Mouse (Mus musculus) MEL (cell line): ENCODE measurements at regions not wholly inside any gene's neighbourhood (a gene's known extent, or its start where the extent isn't known, plus 50 kb on each side); places are given as distances from the start of the nearest gene placed in this dataset.
"Not testable (repeated sequence)": the region's sequence is repeated elsewhere in the genome, so short reads cannot be mapped to it uniquely, and the experiment has no call there.

Experiments used
- DNase-seq: peaks from one replicate; pipeline ENCODE4 v3.0.0; 2011; ENCODE audit warnings: low read depth, low spot score
- H3K27ac ChIP-seq: 2 replicates; pipeline ENCODE4 v1.5.1; 2012; ENCODE audit warnings: low read depth, mild to moderate bottlenecking, control low read depth, low read length, moderate library complexity; ENCODE audit not compliant: control insufficient read depth
- H3K27me3 ChIP-seq, 2 experiments: fragments of 150-350 bp in 1 of 2; sonication (generic) in 1 of 2; 2 replicates each; pipeline ENCODE4 v1.6.1; 2012; ENCODE audit warnings: low read length in 2 of 2, mild to moderate bottlenecking in 2 of 2, improper control_type of control experiment in 1 of 2, moderate library complexity in 1 of 2; ENCODE audit not compliant: insufficient read depth in 2 of 2, control insufficient read depth in 1 of 2
- H3K36me3 ChIP-seq, 2 experiments: 2 replicates each; pipeline ENCODE4 v1.6.1; 2012 to 2014; ENCODE audit warnings: low read length in 2 of 2, improper control_type of control experiment in 1 of 2, inconsistent platforms in 1 of 2, mild to moderate bottlenecking in 1 of 2; ENCODE audit not compliant: insufficient read depth in 2 of 2, control insufficient read depth in 1 of 2
- H3K4me1 ChIP-seq, 2 experiments: fragments of 150-350 bp in 1 of 2; sonication (generic) in 1 of 2; 2 replicates each; pipeline ENCODE4 v1.6.1; 2012; ENCODE audit warnings: low read length in 2 of 2, improper control_type of control experiment in 1 of 2, mild to moderate bottlenecking in 1 of 2; ENCODE audit not compliant: insufficient read depth in 2 of 2, control insufficient read depth in 1 of 2
- H3K4me3 ChIP-seq, 2 experiments: fragments of 150-350 bp in 1 of 2; sonication (generic) in 1 of 2; 2 replicates each; pipeline ENCODE4 v1.5.1; 2012; ENCODE audit warnings: low read depth in 2 of 2, low read length in 2 of 2, mild to moderate bottlenecking in 2 of 2, moderate library complexity in 2 of 2, control low read depth in 1 of 2, improper control_type of control experiment in 1 of 2; ENCODE audit not compliant: control insufficient read depth in 1 of 2, insufficient read depth in 1 of 2
- H3K79me2 ChIP-seq: 2 replicates; pipeline ENCODE4 v1.6.1; 2012; ENCODE audit warnings: mild to moderate bottlenecking, low read length, moderate library complexity; ENCODE audit not compliant: control insufficient read depth, poor library complexity, insufficient read depth
- H3K9ac ChIP-seq: 2 replicates; pipeline ENCODE4 v1.6.1; 2012; ENCODE audit warnings: low read depth, mild to moderate bottlenecking, control low read depth, low read length, moderate library complexity; ENCODE audit not compliant: control insufficient read depth, poor library complexity, severe bottlenecking
- H3K9me3 ChIP-seq: fragments of 150-350 bp; sonication (generic); replicated peaks from 2 replicates; pipeline ENCODE4 v1.6.1; 2012; ENCODE audit warnings: mild to moderate bottlenecking, low read length, improper control_type of control experiment, moderate library complexity; ENCODE audit not compliant: insufficient read depth
- BHLHE40 ChIP-seq: IDR thresholded peaks from 2 replicates; pipeline ENCODE4 v1.6.1; 2012; ENCODE audit warnings: low read depth, mild to moderate bottlenecking, inconsistent platforms, low read length, improper control_type of control experiment, borderline replicate concordance
- CHD2 ChIP-seq: IDR thresholded peaks from 2 replicates; pipeline ENCODE4 v1.6.1; 2011; ENCODE audit warnings: low read length, improper control_type of control experiment
- ELF1 ChIP-seq: IDR thresholded peaks from 2 replicates; pipeline ENCODE4 v1.6.1; 2014; ENCODE audit warnings: low read depth, mild to moderate bottlenecking, inconsistent platforms, low read length, improper control_type of control experiment, moderate library complexity
- EP300 ChIP-seq, 2 experiments: IDR thresholded peaks; 2 replicates each; pipeline ENCODE4 v1.6.1; 2011; ENCODE audit warnings: improper control_type of control experiment in 2 of 2, low read length in 2 of 2, low read depth in 1 of 2, mild to moderate bottlenecking in 1 of 2
- GABPA ChIP-seq: IDR thresholded peaks from 2 replicates; pipeline ENCODE4 v1.6.1; 2012; ENCODE audit warnings: low read depth, mild to moderate bottlenecking, inconsistent platforms, low read length, improper control_type of control experiment, moderate library complexity
- GATA1 ChIP-seq: IDR thresholded peaks from 2 replicates; pipeline ENCODE4 v1.6.1; 2011; ENCODE audit warnings: low read depth, low read length, improper control_type of control experiment
- HCFC1 ChIP-seq: IDR thresholded peaks from 2 replicates; pipeline ENCODE4 v1.6.1; 2012; ENCODE audit warnings: low read depth, mild to moderate bottlenecking, inconsistent platforms, low read length, improper control_type of control experiment, moderate library complexity
- NRF1 ChIP-seq: IDR thresholded peaks from 2 replicates; pipeline ENCODE4 v1.6.1; 2014; ENCODE audit warnings: low read depth, mild to moderate bottlenecking, inconsistent platforms, low read length, improper control_type of control experiment, moderate library complexity; ENCODE audit not compliant: poor library complexity, insufficient read depth, severe bottlenecking
- POLR2AphosphoS2 ChIP-seq: IDR thresholded peaks from 2 replicates; pipeline ENCODE4 v1.6.1; 2011; ENCODE audit warnings: low read length, improper control_type of control experiment
- RAD21 ChIP-seq: IDR thresholded peaks from 2 replicates; pipeline ENCODE4 v1.6.1; 2011; ENCODE audit warnings: mild to moderate bottlenecking, low read depth, low read length, improper control_type of control experiment
- RCOR1 ChIP-seq: IDR thresholded peaks from 2 replicates; pipeline ENCODE4 v1.6.1; 2012; ENCODE audit warnings: low read depth, mild to moderate bottlenecking, inconsistent platforms, low read length, improper control_type of control experiment
- SMC3 ChIP-seq: IDR thresholded peaks from 2 replicates; pipeline ENCODE4 v1.6.1; 2011; ENCODE audit warnings: low read depth, low read length, improper control_type of control experiment
- TBP ChIP-seq: IDR thresholded peaks from 2 replicates; pipeline ENCODE4 v1.8.0; 2011; ENCODE audit warnings: low read depth, low read length, improper control_type of control experiment
- UBTF ChIP-seq: IDR thresholded peaks from 2 replicates; pipeline ENCODE4 v1.6.1; 2012; ENCODE audit warnings: low read depth, mild to moderate bottlenecking, inconsistent platforms, low read length, improper control_type of control experiment, moderate library complexity, borderline replicate concordance; ENCODE audit not compliant: insufficient read depth
- USF1 ChIP-seq: IDR thresholded peaks from 2 replicates; pipeline ENCODE4 v1.6.1; 2014; ENCODE audit warnings: low read depth, mild to moderate bottlenecking, inconsistent platforms, low read length, improper control_type of control experiment, moderate library complexity
- ZKSCAN1 ChIP-seq: IDR thresholded peaks from 2 replicates; pipeline ENCODE4 v1.6.1; 2012; ENCODE audit warnings: low read depth, mild to moderate bottlenecking, inconsistent platforms, low read length, improper control_type of control experiment, moderate library complexity
- ZMIZ1 ChIP-seq: IDR thresholded peaks from 2 replicates; pipeline ENCODE4 v1.6.1; 2012; ENCODE audit warnings: low read depth, mild to moderate bottlenecking, inconsistent platforms, low read length, improper control_type of control experiment, moderate library complexity
- ZNF384 ChIP-seq: IDR thresholded peaks from 2 replicates; pipeline ENCODE4 v1.6.1; 2012; ENCODE audit warnings: low read depth, mild to moderate bottlenecking, inconsistent platforms, low read length, improper control_type of control experiment

DNA sequence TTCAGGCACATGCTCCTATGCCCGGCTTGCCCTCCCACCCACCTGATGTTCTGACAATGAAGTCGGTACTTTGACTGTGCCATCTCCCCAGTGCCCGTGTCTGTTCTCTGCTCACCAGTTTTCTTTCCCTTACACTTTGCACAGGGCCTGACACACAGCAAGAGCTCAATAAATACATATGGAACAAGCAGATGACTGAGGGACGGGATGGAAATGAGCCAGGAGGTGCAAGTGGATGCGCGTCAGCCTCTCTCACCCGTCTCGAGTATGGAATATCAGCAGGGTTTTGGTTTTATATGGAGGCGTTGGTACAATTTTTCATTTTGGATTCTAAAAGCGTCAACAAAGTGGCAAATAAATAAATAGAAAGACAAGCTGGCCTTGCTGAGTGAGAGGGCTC lies 109.8 kb upstream of the Foxk1 start:
- Histone ChIP-seq H3K9me3 (no peaks in the 10 kb centered on the region), H3K36me3 (no peaks in the 10 kb centered on the region)
- TF ChIP-seq RAD21 (no peak), RCOR1 (no peak), TBP (no peak), BHLHE40 (no peak), HCFC1 (no peak), ZMIZ1 (no peak), USF1 (no peak)
- TF ChIP-seq, all 39 proteins: peak for 0
- H3K79me2 ChIP-seq: no peaks in the 10 kb centered on the region
- H3K27ac ChIP-seq: no peak overlapping the region
- H3K9ac ChIP-seq: no peak overlapping the region
- DNase-seq: no peak
- H3K4me3 ChIP-seq: no peak overlapping the region
- H3K4me1 ChIP-seq: no peaks in the 10 kb centered on the region
- no peaks in the 10 kb centered on the region for H3K27me3 ChIP-seq

DNA sequence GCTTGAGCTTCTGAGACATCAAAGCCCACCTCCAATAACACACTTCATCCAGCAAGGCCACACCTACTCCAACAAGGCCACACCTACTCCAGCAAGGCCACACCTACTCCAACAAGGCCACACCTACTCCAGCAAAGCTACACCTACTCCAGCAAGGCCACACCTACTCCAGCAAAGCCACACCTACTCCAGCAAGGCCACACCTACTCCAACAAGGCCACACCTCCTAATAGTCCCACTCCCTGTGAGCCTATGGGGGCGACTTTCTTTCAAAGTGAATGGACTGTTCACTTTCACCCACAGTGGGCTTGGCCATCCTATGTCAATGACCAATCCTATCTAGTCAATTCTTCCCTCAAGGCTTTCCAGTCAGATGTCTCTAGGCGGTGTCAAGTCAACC lies 104.9 kb upstream of the Foxk1 start:
- H3K27me3 ChIP-seq, H3K4me1 ChIP-seq, H3K4me3 ChIP-seq, H3K27ac ChIP-seq, H3K79me2 ChIP-seq, H3K9me3 ChIP-seq, H3K9ac ChIP-seq, DNase-seq, H3K36me3 ChIP-seq: not testable (repeated sequence)

DNA sequence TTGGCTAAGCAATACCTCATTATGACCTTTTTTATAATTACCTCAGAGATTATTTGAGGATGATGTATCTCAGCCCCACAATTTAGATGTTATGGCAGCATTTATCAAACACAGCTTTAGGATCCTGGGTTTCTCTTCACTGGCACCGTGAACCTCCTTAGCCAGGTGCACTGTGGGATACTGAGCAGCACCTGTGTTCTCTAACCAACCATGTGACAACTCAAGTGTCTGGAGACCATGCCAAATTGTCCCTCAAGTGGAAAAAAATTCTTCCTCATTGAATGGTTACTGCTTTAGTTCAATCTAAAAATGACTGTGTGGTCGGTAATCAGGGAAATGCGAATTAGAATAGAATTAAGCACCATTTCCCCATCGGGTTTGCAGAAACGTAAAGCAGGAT lies 101.7 kb upstream of the Foxk1 start:
- no peak for TF ChIP-seq ZNF384
- TF ChIP-seq ELF1: no peak
- no peak for TF ChIP-seq CHD2
- TF ChIP-seq GABPA: no peak
- no peak for TF ChIP-seq ZKSCAN1
- TF ChIP-seq EP300 (IDR thresholded peaks at IDR 0.05; ENCODE audit: low read depth in 1 of 2, low read length in 2 of 2): no peak
- no peak for TF ChIP-seq POLR2AphosphoS2
- no peak for TF ChIP-seq GATA1
- no peak for TF ChIP-seq SMC3
- no peak for TF ChIP-seq NRF1
- TF ChIP-seq UBTF: no peak
- H3K9me3 ChIP-seq: no peaks in the 10 kb centered on the region
- no peak overlapping the region for H3K27ac ChIP-seq
- no peak for DNase-seq
- no peak overlapping the region for H3K4me3 ChIP-seq
- no peak overlapping the region for H3K9ac ChIP-seq
- H3K79me2 ChIP-seq: no peaks in the 10 kb centered on the region
- no peaks in the 10 kb centered on the region for H3K36me3 ChIP-seq
- no peaks in the 10 kb centered on the region for H3K27me3 ChIP-seq
- H3K4me1 ChIP-seq: no peaks in the 10 kb centered on the region
